Mouse (Mus musculus): ENCODE data around the gene Defb39. TPM values are rescaled to one million over a fixed set of nuclear protein-coding genes. Genes with fewer than 3 reads are reported as not detected.

Gene Defb39
- not detected in 2 replicates for polyA plus RNA-seq (2014; fragmentation: Nextera tagmentation; extraction: Ambion mirVana)

DNA sequence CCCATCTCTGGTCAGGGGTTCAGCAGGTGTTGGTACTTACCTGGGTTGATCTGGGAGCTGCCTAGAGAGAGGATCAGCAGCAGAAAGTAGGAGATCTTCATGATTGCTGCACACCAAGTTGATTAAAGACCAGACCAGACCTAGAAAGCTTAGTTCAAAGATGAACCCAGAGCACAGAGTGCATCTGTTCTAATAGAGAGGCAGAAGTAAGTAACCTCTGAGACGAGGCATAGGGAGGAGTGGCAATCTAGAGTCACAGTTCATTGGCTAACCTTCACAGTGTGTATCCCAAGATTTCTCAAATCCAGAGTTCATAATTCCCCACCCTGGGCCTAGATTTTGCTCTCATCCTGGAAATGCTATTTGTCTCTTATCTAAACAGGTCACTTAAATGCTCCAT, at the start of gene Defb39:
Defb39 (minus strand) TSS at position 101 of the 400 bp plus-strand sequence.
- no peaks in the 10 kb centered on the region for H3K27me3 ChIP-seq (ENCODE audit: control insufficient read depth, insufficient read depth, low read length)
- no peaks in the 10 kb centered on the region for H3K36me3 ChIP-seq (ENCODE audit: control insufficient read depth, insufficient read depth, low read length)
- 0 out of 2 replicates have a peak, but pooled peaks cover 11% of the 10 kb centered on the region for H3K9me3 ChIP-seq (ENCODE audit: control insufficient read depth, low read length)
- H3K4me3 ChIP-seq (ENCODE audit: low read length): no peak within 1 kb of the TSS
- no peaks in the 10 kb centered on the region for H3K4me1 ChIP-seq (ENCODE audit: control insufficient read depth, insufficient read depth, low read length)
- H3K27ac ChIP-seq (ENCODE audit: low read depth, low read length): no peak within 1 kb of the TSS
- 81% methylated on average over 1 of the region's 1 CpGs for WGBS
- no peak within 1 kb of the TSS for H3K4me2 ChIP-seq (replicated peaks; ENCODE audit: low read depth, low read length)
- ATAC-seq (ENCODE audit: low FRiP score, low TSS enrichment): no peak
- no peak within 1 kb of the TSS for H3K9ac ChIP-seq (ENCODE audit: low read depth, low read length)

DNA sequence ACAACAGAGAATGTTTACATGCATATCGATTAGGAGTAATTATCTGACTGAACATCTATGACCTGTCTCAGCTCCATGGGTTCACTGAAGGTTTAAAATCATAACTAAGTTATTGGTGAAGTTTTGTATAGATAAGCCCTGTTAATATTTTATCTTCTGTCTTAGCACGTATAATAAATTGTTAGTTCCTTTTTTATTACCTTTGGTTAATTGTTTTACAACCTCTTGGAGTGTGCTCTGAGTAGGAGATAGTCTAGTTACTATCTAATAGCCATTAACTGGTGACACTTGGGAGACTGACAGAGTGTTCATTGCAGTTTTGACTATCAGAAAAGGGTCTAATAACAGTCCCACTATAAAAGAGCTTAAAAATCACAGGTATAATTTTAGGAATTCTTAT, 1.4 kb upstream of the Defb39 start:
- no peak overlapping the region for H3K9ac ChIP-seq (ENCODE audit: low read depth, low read length)
- H3K27me3 ChIP-seq (ENCODE audit: control insufficient read depth, insufficient read depth, low read length): no peaks in the 10 kb centered on the region
- 72% methylated on average over 2 of the region's 2 CpGs for WGBS
- ATAC-seq (ENCODE audit: low FRiP score, low TSS enrichment): no peak
- H3K4me1 ChIP-seq (ENCODE audit: control insufficient read depth, insufficient read depth, low read length): no peaks in the 10 kb centered on the region
- H3K4me2 ChIP-seq (replicated peaks; ENCODE audit: low read depth, low read length): no peak overlapping the region
- no peak overlapping the region for H3K4me3 ChIP-seq (ENCODE audit: low read length)
- H3K9me3 ChIP-seq (ENCODE audit: control insufficient read depth, low read length): 0 out of 2 replicates have a peak, but pooled peaks cover 11% of the 10 kb centered on the region
- H3K36me3 ChIP-seq (ENCODE audit: control insufficient read depth, insufficient read depth, low read length): no peaks in the 10 kb centered on the region
- H3K27ac ChIP-seq (ENCODE audit: low read depth, low read length): no peak overlapping the region

DNA sequence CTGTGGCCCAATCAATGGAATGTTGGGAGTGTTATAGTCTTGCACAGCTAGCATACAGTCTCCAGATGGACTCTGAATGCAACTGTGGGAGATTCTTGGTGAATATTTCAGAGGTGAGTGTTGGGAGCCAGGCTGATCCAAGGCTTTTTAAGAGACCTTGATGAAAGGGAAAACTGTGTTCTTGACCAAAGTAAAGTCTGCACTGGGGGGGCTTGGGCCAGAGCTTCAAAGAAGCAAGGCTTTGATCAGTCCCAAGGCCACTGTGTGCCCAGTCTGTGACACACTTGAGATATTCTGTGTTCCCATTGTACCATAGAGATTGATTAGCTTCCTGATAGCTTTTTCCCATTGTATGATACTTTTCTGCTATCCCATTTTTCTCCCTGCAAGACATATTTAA, 1.7 kb downstream of the Defb39 start:
- H3K9me3 ChIP-seq (ENCODE audit: control insufficient read depth, low read length): 0 out of 2 replicates have a peak, but pooled peaks cover 11% of the 10 kb centered on the region
- H3K4me3 ChIP-seq (ENCODE audit: low read length): no peak overlapping the region
- no peak overlapping the region for H3K4me2 ChIP-seq (replicated peaks; ENCODE audit: low read depth, low read length)
- H3K36me3 ChIP-seq (ENCODE audit: control insufficient read depth, insufficient read depth, low read length): no peaks in the 10 kb centered on the region
- no peak for ATAC-seq (ENCODE audit: low FRiP score, low TSS enrichment)
- no peak overlapping the region for H3K9ac ChIP-seq (ENCODE audit: low read depth, low read length)
- no peak overlapping the region for H3K27ac ChIP-seq (ENCODE audit: low read depth, low read length)
- no peaks in the 10 kb centered on the region for H3K27me3 ChIP-seq (ENCODE audit: control insufficient read depth, insufficient read depth, low read length)
- H3K4me1 ChIP-seq (ENCODE audit: control insufficient read depth, insufficient read depth, low read length): no peaks in the 10 kb centered on the region

- no peak overlapping the region for H3K27ac ChIP-seq (ENCODE audit: low read depth, low read length)
- no peak overlapping the region for H3K4me2 ChIP-seq (replicated peaks; ENCODE audit: low read depth, low read length)
- H3K36me3 ChIP-seq (ENCODE audit: control insufficient read depth, insufficient read depth, low read length): no peaks in the 10 kb centered on the region
- H3K4me1 ChIP-seq (ENCODE audit: control insufficient read depth, insufficient read depth, low read length): no peaks in the 10 kb centered on the region
- no peak overlapping the region for H3K4me3 ChIP-seq (ENCODE audit: low read length)
- ATAC-seq (ENCODE audit: low FRiP score, low TSS enrichment): no peak
- peaks cover 9% of the 10 kb centered on the region for H3K9me3 ChIP-seq (ENCODE audit: control insufficient read depth, low read length)
- WGBS: 96% methylated on average over 14 of the region's 14 CpGs
- H3K9ac ChIP-seq (ENCODE audit: low read depth, low read length): no peak overlapping the region
- H3K27me3 ChIP-seq (ENCODE audit: control insufficient read depth, insufficient read depth, low read length): no peaks in the 10 kb centered on the region
Measured at GRCm38 (mm10) chr8:19045242-19045641, 19.4 kb downstream of the Defb39 start.

GRCm38 (mm10) chr8:19026466-19026865, 38.1 kb downstream of the Defb39 start, which contains the start of gene Defb38:
Defb38 (minus strand) TSS chr8:19026566.
- Histone ChIP-seq H3K9me3 (ENCODE audit: control insufficient read depth, low read length) (no peaks in the 10 kb centered on the region), H3K4me2 (replicated peaks; ENCODE audit: low read depth, low read length) (no peak within 1 kb of the TSS), H3K4me1 (ENCODE audit: control insufficient read depth, insufficient read depth, low read length) (no peaks in the 10 kb centered on the region), H3K27ac (ENCODE audit: low read depth, low read length) (no peak within 1 kb of the TSS), H3K4me3 (ENCODE audit: low read length) (no peak within 1 kb of the TSS), H3K36me3 (ENCODE audit: control insufficient read depth, insufficient read depth, low read length) (no peaks in the 10 kb centered on the region), H3K27me3 (ENCODE audit: control insufficient read depth, insufficient read depth, low read length) (no peaks in the 10 kb centered on the region), H3K9ac (ENCODE audit: low read depth, low read length) (no peak within 1 kb of the TSS)
- no peak for ATAC-seq (ENCODE audit: low FRiP score, low TSS enrichment)
- 93% methylated on average over 1 of the region's 1 CpGs for WGBS

Other genes with a start within 250 kb of the Defb39 start
- gene Defb40, start 86.6 kb downstream of the Defb39 start, polyA plus RNA-seq (2014; fragmentation: Nextera tagmentation; extraction: Ambion mirVana): not detected in 2 replicates
- gene Defb37, start 73.8 kb downstream of the Defb39 start, polyA plus RNA-seq (2014; fragmentation: Nextera tagmentation; extraction: Ambion mirVana): not detected in 2 replicates
- gene Defb38, start 38.2 kb downstream of the Defb39 start, polyA plus RNA-seq (2014; fragmentation: Nextera tagmentation; extraction: Ambion mirVana): not detected in 2 replicates
- gene Defb12, start 50.0 kb upstream of the Defb39 start, polyA plus RNA-seq (2014; fragmentation: Nextera tagmentation; extraction: Ambion mirVana): 0.26 and 0.43 TPM in 2 replicates
- gene Defb34, start 58.9 kb upstream of the Defb39 start, polyA plus RNA-seq (2014; fragmentation: Nextera tagmentation; extraction: Ambion mirVana): not detected in 2 replicates
- not detected in 2 replicates for gene Gm45826, start 76.0 kb upstream of the Defb39 start, polyA plus RNA-seq (2014; fragmentation: Nextera tagmentation; extraction: Ambion mirVana)
- not detected in 2 replicates for gene Defb14, start 129.5 kb upstream of the Defb39 start, polyA plus RNA-seq (2014; fragmentation: Nextera tagmentation; extraction: Ambion mirVana)
- gene Defb4, start 133.9 kb upstream of the Defb39 start, polyA plus RNA-seq (2014; fragmentation: Nextera tagmentation; extraction: Ambion mirVana): not detected in 2 replicates
- not detected in 2 replicates for gene Defb6, start 160.7 kb upstream of the Defb39 start, polyA plus RNA-seq (2014; fragmentation: Nextera tagmentation; extraction: Ambion mirVana)
- not detected in 2 replicates for gene Defb46, start 175.1 kb upstream of the Defb39 start, polyA plus RNA-seq (2014; fragmentation: Nextera tagmentation; extraction: Ambion mirVana)
- gene Defb5, start 182.8 kb upstream of the Defb39 start, polyA plus RNA-seq (2014; fragmentation: Nextera tagmentation; extraction: Ambion mirVana): not detected in 2 replicates
- not detected in 2 replicates for gene Defb3, start 228.6 kb upstream of the Defb39 start, polyA plus RNA-seq (2014; fragmentation: Nextera tagmentation; extraction: Ambion mirVana)